Mouse (Mus musculus): ENCODE data around the gene Olfr713. TPM values are rescaled to one million over a fixed set of nuclear protein-coding genes. Genes with fewer than 3 reads are reported as not detected.

The Olfr713 gene
- polyA plus RNA-seq (2015; fragmentation: Nextera tagmentation; extraction: Ambion mirVana) = not detected in 2 replicates

DNA sequence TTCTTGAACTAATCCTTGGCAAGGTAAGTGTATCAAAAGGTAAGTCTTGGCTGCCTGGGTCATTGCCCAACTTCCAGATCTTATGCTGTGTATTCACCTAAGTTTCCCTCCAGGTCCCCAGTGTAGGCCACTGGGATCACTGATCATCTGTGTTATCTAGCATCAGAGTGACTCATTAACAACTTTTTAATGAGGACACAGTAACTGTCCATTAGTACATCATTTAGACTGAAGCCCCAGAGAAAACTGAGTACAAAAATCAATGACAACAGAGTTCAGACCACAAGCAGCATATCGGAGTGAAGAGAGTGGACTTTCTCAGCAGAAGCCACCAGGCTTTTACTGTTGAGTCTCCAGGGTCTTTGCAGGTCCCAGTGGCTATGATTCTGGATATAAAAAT is at the start of gene Olfr713:
Gene Olfr713 (plus strand): TSS at position 301 of the 400 bp plus-strand sequence.

GRCm38 (mm10) chr7:107005972-107006371 is 25.0 kb upstream of the Olfr713 start, which contains the start of gene Olfr2:
Olfr2 (minus strand) TSS chr7:107006072.

DNA sequence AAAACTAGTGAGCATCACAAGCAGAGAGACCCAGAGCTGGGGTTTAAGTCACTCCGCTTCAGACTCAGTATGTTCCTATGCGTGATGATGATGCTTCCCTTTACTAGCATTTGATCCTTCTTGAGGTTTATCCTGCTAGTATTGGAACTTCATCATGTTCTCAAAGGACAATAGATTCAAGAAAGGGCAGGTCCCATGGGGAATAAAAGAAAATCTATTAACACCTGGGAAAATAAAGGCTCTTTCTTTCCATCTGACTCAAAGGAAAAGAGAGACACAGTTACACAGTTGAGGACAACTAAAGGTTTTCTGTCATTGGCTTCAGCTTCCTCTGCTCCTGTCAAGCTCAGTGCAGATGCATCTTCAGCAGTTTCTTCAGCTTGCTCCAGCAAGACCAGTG is 39.7 kb downstream of the Olfr713 start, which contains the start of gene Olfr714:
Gene Olfr714 (plus strand): TSS at position 301 of the 400 bp plus-strand sequence.

Other genes with a start within 250 kb of the Olfr713 start
- gene Olfr699, start 238.0 kb upstream of the Olfr713 start, polyA plus RNA-seq (2015; fragmentation: Nextera tagmentation; extraction: Ambion mirVana) = not detected in 2 replicates
- gene Olfr700, start 222.3 kb upstream of the Olfr713 start, polyA plus RNA-seq (2015; fragmentation: Nextera tagmentation; extraction: Ambion mirVana) = not detected in 2 replicates
- not detected in 2 replicates for gene Olfr701, start 217.0 kb upstream of the Olfr713 start, polyA plus RNA-seq (2015; fragmentation: Nextera tagmentation; extraction: Ambion mirVana)
- not detected in 2 replicates for gene Olfr702, start 197.3 kb upstream of the Olfr713 start, polyA plus RNA-seq (2015; fragmentation: Nextera tagmentation; extraction: Ambion mirVana)
- gene Olfr703, start 187.8 kb upstream of the Olfr713 start, polyA plus RNA-seq (2015; fragmentation: Nextera tagmentation; extraction: Ambion mirVana) = not detected in 2 replicates
- gene Olfr704, start 168.0 kb upstream of the Olfr713 start, polyA plus RNA-seq (2015; fragmentation: Nextera tagmentation; extraction: Ambion mirVana) = not detected in 2 replicates
- gene Olfr705, start 154.3 kb upstream of the Olfr713 start, polyA plus RNA-seq (2015; fragmentation: Nextera tagmentation; extraction: Ambion mirVana) = not detected in 2 replicates
- not detected in 2 replicates for gene Olfr706, start 143.0 kb upstream of the Olfr713 start, polyA plus RNA-seq (2015; fragmentation: Nextera tagmentation; extraction: Ambion mirVana)
- gene Olfr707, start 129.9 kb upstream of the Olfr713 start, polyA plus RNA-seq (2015; fragmentation: Nextera tagmentation; extraction: Ambion mirVana) = not detected in 2 replicates
- not detected in 2 replicates for gene Olfr1532-ps1, start 123.2 kb upstream of the Olfr713 start, polyA plus RNA-seq (2015; fragmentation: Nextera tagmentation; extraction: Ambion mirVana)
- gene Olfr709-ps1, start 99.0 kb upstream of the Olfr713 start, polyA plus RNA-seq (2015; fragmentation: Nextera tagmentation; extraction: Ambion mirVana) = not detected in 2 replicates
- not detected in 2 replicates for gene Olfr710, start 82.9 kb upstream of the Olfr713 start, polyA plus RNA-seq (2015; fragmentation: Nextera tagmentation; extraction: Ambion mirVana)
- not detected in 2 replicates for gene Olfr6, start 67.2 kb upstream of the Olfr713 start, polyA plus RNA-seq (2015; fragmentation: Nextera tagmentation; extraction: Ambion mirVana)
- not detected in 2 replicates for gene Olfr711, start 55.7 kb upstream of the Olfr713 start, polyA plus RNA-seq (2015; fragmentation: Nextera tagmentation; extraction: Ambion mirVana)
- gene Olfr2, start 25.1 kb upstream of the Olfr713 start, polyA plus RNA-seq (2015; fragmentation: Nextera tagmentation; extraction: Ambion mirVana) = not detected in 2 replicates
- gene Olfr714, start 39.8 kb downstream of the Olfr713 start, polyA plus RNA-seq (2015; fragmentation: Nextera tagmentation; extraction: Ambion mirVana) = not detected in 2 replicates
- gene Olfr17, start 62.0 kb downstream of the Olfr713 start, polyA plus RNA-seq (2015; fragmentation: Nextera tagmentation; extraction: Ambion mirVana) = not detected in 2 replicates
- gene Olfr715b, start 79.2 kb downstream of the Olfr713 start, polyA plus RNA-seq (2015; fragmentation: Nextera tagmentation; extraction: Ambion mirVana) = not detected in 2 replicates
- not detected in 2 replicates for gene Olfr715, start 99.9 kb downstream of the Olfr713 start, polyA plus RNA-seq (2015; fragmentation: Nextera tagmentation; extraction: Ambion mirVana)
- not detected in 2 replicates for gene Olfr716, start 107.2 kb downstream of the Olfr713 start, polyA plus RNA-seq (2015; fragmentation: Nextera tagmentation; extraction: Ambion mirVana)
- gene Nlrp14, start 135.8 kb downstream of the Olfr713 start, polyA plus RNA-seq (2015; fragmentation: Nextera tagmentation; extraction: Ambion mirVana) = not detected in 2 replicates
- gene Rbmxl2, start 178.3 kb downstream of the Olfr713 start, polyA plus RNA-seq (2015; fragmentation: Nextera tagmentation; extraction: Ambion mirVana) = not detected in 2 replicates